Mouse (Mus musculus): ENCODE data around the gene Ripor2.
A peak's percentile ranks its signal among the peaks of the same experiment; 100 is the strongest.

Ripor2 gene

DNA sequence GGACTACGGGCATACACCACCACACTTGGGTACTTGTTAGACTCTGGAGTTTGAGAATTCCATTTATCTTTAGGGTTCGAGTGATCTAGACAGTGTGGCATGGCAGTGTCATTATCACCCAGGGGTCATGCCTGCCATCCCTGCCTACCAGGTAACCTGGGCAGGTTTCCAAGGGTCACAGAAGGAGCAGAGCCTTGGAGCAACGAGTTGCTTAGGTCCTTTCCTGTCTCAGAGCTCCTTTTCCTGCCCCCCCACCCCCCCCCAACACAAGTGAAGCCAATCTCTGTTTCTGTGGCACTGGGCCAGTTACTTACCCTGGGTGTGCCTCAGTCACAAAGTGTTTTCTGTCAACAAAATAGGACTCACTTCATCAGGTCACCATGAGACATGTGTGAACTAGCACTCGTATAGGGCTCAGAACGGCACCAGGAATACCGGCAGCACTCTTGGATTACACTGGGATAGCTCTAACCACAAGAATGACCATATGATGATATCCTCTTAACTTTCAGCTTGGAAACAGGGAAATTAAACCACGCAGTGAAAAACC is 130.7 kb downstream of the Ripor2 start:
- DNase-seq (ENCODE audit: low spot score), result no peak

GRCm38 (mm10) chr13:24713434-24714000 is 131.5 kb downstream of the Ripor2 start:
- peak; percentile 88 for DNase-seq (ENCODE audit: low spot score)

DNA sequence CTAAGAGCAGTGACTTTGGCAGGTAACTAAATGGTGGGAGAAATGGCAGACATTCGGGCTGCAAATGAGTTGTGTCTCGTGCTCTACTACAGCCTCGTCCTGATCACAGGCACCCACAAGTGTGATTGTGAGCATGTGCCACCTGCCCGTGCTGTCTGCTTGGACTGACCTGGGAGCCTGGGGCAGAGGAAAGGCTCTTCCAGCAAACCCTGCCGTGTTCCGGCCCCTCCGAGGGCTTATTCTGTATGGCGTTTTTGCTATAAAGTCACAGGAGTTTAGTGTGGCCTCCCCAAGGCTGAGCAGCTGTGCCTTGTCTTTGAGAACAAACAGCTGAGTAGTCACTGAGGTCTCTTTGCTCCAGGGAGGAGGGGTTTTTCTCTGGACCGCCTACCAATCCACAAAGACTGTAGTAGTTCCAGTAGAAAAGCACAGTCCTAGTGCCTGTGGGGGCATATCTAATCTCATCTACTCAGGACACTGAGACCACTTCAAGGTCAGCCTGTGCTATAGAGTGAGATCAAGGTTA is 132.4 kb downstream of the Ripor2 start:
- DNase-seq (ENCODE audit: low spot score), result no peak

DNA sequence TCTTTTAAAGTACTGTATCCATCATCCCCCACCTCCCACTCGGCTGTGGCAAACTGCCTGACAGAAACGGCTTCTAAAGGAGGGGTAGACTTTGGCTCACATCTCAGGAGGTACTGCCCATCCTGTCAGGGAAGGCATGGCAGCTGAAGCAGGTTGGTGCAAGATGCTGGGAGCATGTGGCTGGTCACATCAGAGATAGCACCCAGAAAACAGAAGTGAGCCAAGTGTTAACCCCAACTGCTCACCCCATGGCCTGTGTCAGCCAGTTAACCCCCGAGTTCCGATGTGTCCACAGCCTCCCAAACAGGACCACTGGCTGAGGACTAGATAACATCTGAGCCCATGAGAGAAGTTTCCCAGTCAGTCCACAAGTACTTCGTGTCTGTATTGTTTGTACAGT is 133.6 kb downstream of the Ripor2 start:
- no peak for DNase-seq (ENCODE audit: low spot score)

- no peak for DNase-seq (ENCODE audit: low spot score)
These were observed 134.5 kb downstream of the Ripor2 start for GRCm38 (mm10) chr13:24716441-24716840.

GRCm38 (mm10) chr13:24717677-24718076 is 135.7 kb downstream of the Ripor2 start:
- no peak for DNase-seq (ENCODE audit: low spot score)

GRCm38 (mm10) chr13:24721502-24721901 is 139.5 kb downstream of the Ripor2 start:
- no peak for DNase-seq (ENCODE audit: low spot score)

DNA sequence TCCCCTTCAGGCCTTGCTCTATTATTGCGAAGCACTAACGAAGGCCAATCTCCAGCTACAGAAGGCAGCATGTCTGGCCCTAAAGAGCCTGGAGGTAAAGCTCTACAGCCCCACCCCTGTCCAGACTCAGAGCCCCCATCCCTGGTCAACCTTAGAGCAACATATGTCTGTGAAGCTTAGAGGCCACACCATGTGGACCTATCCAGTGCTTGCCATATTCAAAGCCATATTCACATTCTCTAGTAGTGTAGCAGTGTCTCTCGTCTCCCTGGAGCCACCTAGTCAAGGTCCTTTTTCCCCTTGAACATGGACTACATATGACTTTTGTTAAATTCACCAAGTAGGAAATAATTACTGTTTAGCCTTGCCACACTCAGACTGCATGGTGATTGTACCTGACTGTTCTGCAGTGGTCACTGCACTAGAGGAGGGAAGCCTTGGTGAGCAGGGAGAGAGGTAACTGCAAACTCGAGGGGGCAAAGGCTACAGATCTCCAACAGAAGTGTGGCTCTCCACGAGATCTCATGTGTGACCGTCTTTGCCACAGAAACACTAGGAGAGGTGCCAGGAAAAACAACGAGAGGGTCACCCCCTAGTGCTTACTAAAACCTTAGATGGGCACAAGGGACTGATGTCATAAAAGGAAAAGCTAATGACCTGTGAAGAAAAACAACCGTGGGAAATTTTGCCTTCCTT is 141.9 kb downstream of the Ripor2 start:
- DNase-seq (ENCODE audit: low spot score), result no peak

DNA sequence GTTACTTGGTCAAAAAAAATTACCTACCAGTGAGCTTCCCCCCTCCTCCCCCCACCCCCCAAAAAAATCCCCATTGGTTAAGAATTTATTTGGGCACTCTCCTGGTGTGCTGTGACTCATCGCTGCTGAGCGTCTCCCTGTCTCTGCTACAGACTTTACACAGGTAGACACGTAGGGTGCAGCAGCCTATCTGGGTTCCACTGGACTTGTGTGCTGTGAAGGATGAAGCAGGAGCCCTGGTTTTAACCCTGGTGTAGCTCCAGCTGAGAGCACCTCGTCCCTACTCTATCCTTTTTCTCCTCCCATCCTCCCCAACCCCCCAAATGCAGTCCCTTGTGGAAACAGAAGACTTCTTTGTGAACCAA is 142.4 kb downstream of the Ripor2 start:
- DNase-seq (ENCODE audit: low spot score), result no peak

DNA sequence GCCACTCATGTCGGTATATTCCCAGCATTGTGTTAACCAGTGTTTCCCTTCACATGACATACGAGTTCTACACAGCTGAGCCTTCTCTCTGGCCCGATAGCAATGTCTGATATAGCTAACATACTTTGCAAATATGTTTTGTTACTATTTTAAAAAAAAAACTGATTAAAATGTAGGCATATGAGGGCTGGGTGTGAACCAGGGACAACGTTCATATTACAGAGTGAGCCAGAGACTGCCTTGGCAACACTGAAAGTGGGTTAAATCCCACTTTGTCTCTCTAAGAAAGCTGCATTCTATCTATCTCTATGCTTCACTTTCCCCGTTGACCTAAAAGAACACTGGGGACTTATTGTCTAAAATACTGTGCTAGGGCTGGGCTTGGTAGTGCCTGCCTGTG is 147.1 kb downstream of the Ripor2 start:
- no peak for DNase-seq (ENCODE audit: low spot score)

GRCm38 (mm10) chr13:24734502-24734901 is 152.5 kb downstream of the Ripor2 start:
- no peak for DNase-seq (ENCODE audit: low spot score)

- DNase-seq (ENCODE audit: low spot score), result no peak
These were observed 153.7 kb downstream of the Ripor2 start for GRCm38 (mm10) chr13:24735608-24736131.

DNA sequence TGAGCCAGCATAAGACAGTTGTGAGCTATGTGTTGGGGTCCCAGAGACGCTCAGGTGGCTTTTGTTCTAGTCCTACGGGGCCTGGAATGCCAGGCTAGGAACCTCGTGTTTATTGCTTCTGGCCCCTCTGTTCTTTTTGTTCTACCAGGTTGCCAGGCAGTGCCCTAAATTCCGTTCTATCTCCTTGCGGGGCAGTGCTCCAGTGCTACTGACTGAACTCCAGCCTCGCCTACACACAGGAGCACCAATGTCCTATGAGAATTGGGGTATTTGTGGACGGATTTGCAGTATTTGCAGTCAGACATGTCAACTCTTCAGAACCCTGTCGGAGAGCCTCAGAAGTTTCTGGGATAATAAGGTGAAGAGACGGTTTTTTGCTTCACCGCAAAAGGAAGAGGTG is 159.0 kb downstream of the Ripor2 start, which contains the start of gene Armh2:
Gene Armh2, plus strand, starts transcription at position 205 of the 400 bp plus-strand sequence.
- DNase-seq (ENCODE audit: low spot score), result no peak

DNA sequence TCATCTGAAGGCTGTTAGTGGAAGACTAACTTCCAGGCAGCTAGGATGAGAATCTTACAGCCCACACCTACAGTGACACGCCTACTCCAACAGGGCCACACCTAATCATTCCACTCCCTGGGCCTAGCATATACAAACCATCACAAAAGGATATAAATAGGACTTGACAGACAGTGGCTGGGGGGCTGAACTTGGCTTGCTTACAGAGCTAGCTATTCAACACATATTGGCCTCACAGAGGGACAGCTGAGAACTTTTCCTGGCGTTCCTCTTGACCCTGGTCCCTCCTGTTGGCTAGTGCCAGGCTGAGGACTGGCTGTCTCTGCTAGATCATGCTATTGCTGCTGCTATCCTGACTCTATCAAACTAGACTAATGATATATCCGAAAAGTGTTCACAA is 165.8 kb downstream of the Ripor2 start:
- no peak for DNase-seq (ENCODE audit: low spot score)

DNA sequence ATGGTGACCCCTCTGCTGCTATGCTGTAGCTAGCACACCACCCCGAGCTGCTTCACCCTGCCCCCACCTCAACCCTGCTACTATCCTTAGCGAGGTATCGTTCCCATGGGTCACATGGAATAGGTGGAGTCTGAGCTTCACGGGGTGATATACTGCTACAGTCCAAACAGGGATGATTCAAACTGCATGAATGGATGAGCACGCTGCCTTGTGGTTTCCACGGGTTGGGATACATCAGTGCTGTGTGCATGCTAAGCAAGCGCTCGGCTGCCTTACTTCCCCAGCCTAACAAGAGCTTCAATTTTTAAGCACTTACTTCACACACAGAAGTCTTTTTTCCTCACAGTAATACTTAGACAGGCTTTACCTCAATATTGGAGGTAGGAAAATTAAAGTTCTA is 168.8 kb downstream of the Ripor2 start:
- DNase-seq (ENCODE audit: low spot score), result no peak

GRCm38 (mm10) chr13:24751396-24751795 is 169.4 kb downstream of the Ripor2 start:
- no peak for DNase-seq (ENCODE audit: low spot score)

DNA sequence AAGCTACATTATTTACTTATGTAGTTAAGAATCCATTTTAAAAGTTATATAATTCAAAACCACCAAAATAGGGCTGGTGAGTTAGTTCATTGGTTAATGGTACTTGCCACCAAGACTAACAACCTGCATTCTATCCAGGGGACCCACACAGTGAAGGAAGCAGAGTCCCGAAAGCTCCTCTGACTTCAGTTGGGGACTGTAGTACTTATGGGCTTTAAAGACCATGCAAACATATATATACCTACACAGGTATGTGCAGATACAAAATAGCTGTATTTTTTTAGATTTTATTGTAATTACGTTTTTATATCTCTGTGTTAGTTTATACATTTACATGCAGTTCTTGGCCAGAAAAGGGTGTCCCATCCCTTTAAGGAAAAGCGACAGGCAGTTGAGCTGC is 174.8 kb downstream of the Ripor2 start:
- no peak for DNase-seq (ENCODE audit: low spot score)

DNA sequence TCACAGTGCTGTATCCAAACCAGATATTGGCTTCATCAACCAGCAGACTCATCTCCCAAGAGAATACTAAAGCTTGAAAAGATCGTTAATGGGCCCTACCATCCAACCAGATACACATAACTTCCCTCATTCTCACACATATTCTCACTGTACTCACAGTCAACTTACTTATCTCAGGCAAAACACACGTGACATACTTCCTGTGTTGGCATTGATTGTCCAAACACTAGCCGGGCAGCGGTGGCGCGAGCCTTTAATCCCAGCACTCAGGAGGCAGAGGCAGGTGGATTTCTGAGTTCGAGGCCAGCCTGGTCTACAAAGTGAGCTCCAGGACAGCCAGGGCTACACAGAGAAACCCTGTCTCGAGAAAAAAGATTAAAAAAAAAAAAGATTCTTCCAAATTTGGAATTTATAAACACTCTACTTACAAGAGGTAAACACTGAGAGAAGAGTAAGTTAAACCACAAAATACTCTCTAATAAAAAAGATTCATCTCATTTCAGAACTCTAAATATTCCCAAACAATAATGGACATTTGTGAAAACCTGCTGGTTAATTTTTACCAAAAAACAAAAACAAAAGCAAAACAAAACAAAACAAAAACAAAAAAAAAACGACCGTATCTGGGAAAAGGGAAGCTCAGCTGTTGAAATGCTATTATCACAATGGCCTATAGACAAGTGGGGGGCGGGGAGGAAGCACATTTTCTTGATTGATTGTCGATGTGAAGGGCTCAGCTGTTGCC is 176.0 kb downstream of the Ripor2 start:
- no peak for DNase-seq (ENCODE audit: low spot score)

GRCm38 (mm10) chr13:24759451-24759850 is 177.5 kb downstream of the Ripor2 start:
- DNase-seq (ENCODE audit: low spot score), result no peak

GRCm38 (mm10) chr13:24760351-24760870 is 178.4 kb downstream of the Ripor2 start:
- no peak for DNase-seq (ENCODE audit: low spot score)

GRCm38 (mm10) chr13:24761083-24761402 is 179.1 kb downstream of the Ripor2 start:
- DNase-seq (ENCODE audit: low spot score), result no peak
